Mouse (Mus musculus) intestine, postnatal 0 days (tissue): Measurements from ENCODE around the gene Calr. TPM values are rescaled to one million over a fixed set of nuclear protein-coding genes. Genes with fewer than 3 reads are reported as not detected.

ENCODE experiments used
- ATAC-seq: fragments of 200-750 bp; cut with Nextera tagmentation; 2 replicates; pipeline ENCODE4 v1.8.0; 2017; ENCODE audit warnings: mild to moderate bottlenecking, moderate TSS enrichment, moderate library complexity
- H3K27ac ChIP-seq: fragments of 300-500 bp; sonication (generic); 2 replicates; pipeline ENCODE4 v1.5.1; 2014; ENCODE audit warnings: mild to moderate bottlenecking, low read depth, low read length, moderate library complexity
- H3K27me3 ChIP-seq: fragments of 300-500 bp; sonication (generic); replicated peaks from 2 replicates; pipeline ENCODE4 v1.6.1; 2014; ENCODE audit warnings: low read length, mixed read lengths; ENCODE audit not compliant: control insufficient read depth, insufficient read depth
- H3K36me3 ChIP-seq: fragments of 300-500 bp; sonication (generic); 2 replicates; pipeline ENCODE4 v1.6.1; 2014; ENCODE audit warnings: mild to moderate bottlenecking, moderate library complexity; ENCODE audit not compliant: control insufficient read depth, insufficient read depth
- H3K4me1 ChIP-seq: fragments of 300-500 bp; sonication (generic); replicated peaks from 2 replicates; pipeline ENCODE4 v1.6.1; 2014; ENCODE audit warnings: antibody characterized with exemption, low read length, mixed read lengths; ENCODE audit not compliant: control insufficient read depth, insufficient read depth
- H3K4me2 ChIP-seq: fragments of 300-500 bp; sonication (generic); replicated peaks from 2 replicates; pipeline ENCODE4 v1.6.1; 2014; ENCODE audit warnings: low read depth, mild to moderate bottlenecking, moderate library complexity
- H3K4me3 ChIP-seq: fragments of 300-500 bp; sonication (generic); 2 replicates; pipeline ENCODE4 v1.5.1; 2014; ENCODE audit warnings: low read depth, low read length
- H3K9ac ChIP-seq: fragments of 300-500 bp; sonication (generic); 2 replicates; pipeline ENCODE4 v1.6.1; 2014; ENCODE audit warnings: mild to moderate bottlenecking, low read depth, low read length
- H3K9me3 ChIP-seq: fragments of 300-500 bp; sonication (generic); 2 replicates; pipeline ENCODE4 v1.6.1; 2016; ENCODE audit warnings: mixed run types; ENCODE audit not compliant: control insufficient read depth
- CTCF ChIP-seq: sonication (generic); IDR thresholded peaks from 2 replicates; pipeline ENCODE4 v1.5.1; 2016; ENCODE audit warnings: low read depth, mild to moderate bottlenecking, control low read depth, antibody characterized with exemption, moderate library complexity
- WGBS: fragments of 180-500 bp; shearing (Covaris S2); extraction: QIAGEN DNeasy Blood & Tissue Kit; methylation state at CpG from one replicate; pipeline ENCODE4 v1.1.7; 2014; 5-methylcytosine and 5-hydroxymethylcytosine counted together
- polyA plus RNA-seq: library from polyadenylated mRNA; unstranded; fragments of >200 nt; fragmentation: Nextera tagmentation; extraction: Ambion mirVana; gene quantifications from 2 replicates; pipeline ENCODE4 v1.2.1, GENCODE M21; 2015

Gene Calr
- polyA plus RNA-seq, 1 experiment from 2014 or later: 507 TPM

- H3K27me3 ChIP-seq: peaks cover 46% of the 10 kb centered on the region
- H3K36me3 ChIP-seq: no peaks in the 10 kb centered on the region
- H3K9me3 ChIP-seq: 0 out of 2 replicates have a peak, but pooled peaks cover 5% of the 10 kb centered on the region
- H3K4me3 ChIP-seq: no peak overlapping the region
- no peak for TF ChIP-seq CTCF
- no peak overlapping the region for H3K4me2 ChIP-seq
- no peaks in the 10 kb centered on the region for H3K4me1 ChIP-seq
- no peak overlapping the region for H3K9ac ChIP-seq
- no peak overlapping the region for H3K27ac ChIP-seq
- WGBS: 61% methylated on average over 12 of the region's 12 CpGs
- no peak for ATAC-seq
Measured at GRCm38 (mm10) chr8:84809109-84809940, 37.4 kb downstream of the Calr start.

GRCm38 (mm10) chr8:84806031-84806430, 40.7 kb downstream of the Calr start:
- Histone ChIP-seq H3K27ac (no peak overlapping the region), H3K9ac (no peak overlapping the region), H3K9me3 (0 out of 2 replicates have a peak, but pooled peaks cover 5% of the 10 kb centered on the region), H3K27me3 (peaks cover 39% of the 10 kb centered on the region), H3K36me3 (no peaks in the 10 kb centered on the region), H3K4me2 (no peak overlapping the region), H3K4me1 (no peaks in the 10 kb centered on the region), H3K4me3 (no peak overlapping the region)
- ATAC-seq: no peak
- 0 out of 2 replicates have a peak, but pooled peaks have one; percentile 13 for TF ChIP-seq CTCF
- WGBS: 96% methylated on average over 5 of the region's 5 CpGs

GRCm38 (mm10) chr8:84799999-84800831, 46.5 kb downstream of the Calr start, which contains the start of gene Nfix:
TSS of gene Nfix (minus strand) at chr8:84800344.
- Histone ChIP-seq H3K4me2 (peak within 1 kb of the TSS; percentile 98), H3K9ac (peak within 1 kb of the TSS; percentile 78), H3K4me1 (no peaks in the 10 kb centered on the region), H3K9me3 (no peaks in the 10 kb centered on the region), H3K36me3 (0 out of 2 replicates have a peak, but pooled peaks cover 5% of the 10 kb centered on the region), H3K27me3 (peaks cover 52% of the 10 kb centered on the region), H3K27ac (peak within 1 kb of the TSS; percentile 66), H3K4me3 (peak within 1 kb of the TSS; percentile 65)
- ATAC-seq: peak; percentile 31; the same call in 1 of the 2 replicates
- under 1% methylated on average over 68 of the region's 125 CpGs for WGBS
- TF ChIP-seq CTCF: 0 out of 2 replicates have a peak, but pooled peaks have one; percentile 3

GRCm38 (mm10) chr8:84799136-84799931, 47.4 kb downstream of the Calr start:
- peak overlapping the region; percentile 78 for H3K9ac ChIP-seq
- H3K36me3 ChIP-seq: 0 out of 2 replicates have a peak, but pooled peaks cover 5% of the 10 kb centered on the region
- no peak for ATAC-seq
- no peaks in the 10 kb centered on the region for H3K9me3 ChIP-seq
- peak overlapping the region; percentile 65 for H3K4me3 ChIP-seq
- WGBS: 1% methylated on average over 84 of the region's 108 CpGs
- TF ChIP-seq CTCF: peak; percentile 15; the same call in 1 of the 2 replicates
- H3K4me1 ChIP-seq: no peaks in the 10 kb centered on the region
- peak overlapping the region; percentile 98 for H3K4me2 ChIP-seq
- peak overlapping the region; percentile 66 for H3K27ac ChIP-seq
- peaks cover 46% of the 10 kb centered on the region for H3K27me3 ChIP-seq

GRCm38 (mm10) chr8:84798446-84799135, 48.1 kb downstream of the Calr start:
- Histone ChIP-seq H3K27me3 (peaks cover 41% of the 10 kb centered on the region), H3K36me3 (0 out of 2 replicates have a peak, but pooled peaks cover 5% of the 10 kb centered on the region), H3K9me3 (no peaks in the 10 kb centered on the region), H3K27ac (no peak overlapping the region), H3K9ac (peak overlapping the region; percentile 78), H3K4me1 (no peaks in the 10 kb centered on the region), H3K4me3 (peak overlapping the region; percentile 65), H3K4me2 (peak overlapping the region; percentile 98)
- TF ChIP-seq CTCF: no peak
- 57% methylated on average over 10 of the region's 10 CpGs for WGBS
- ATAC-seq: no peak
